Mouse (Mus musculus) cerebellum, postnatal 36 days (tissue): ENCODE measurements around the gene Hoxd10.

Source experiments
- DNase-seq, 2 experiments: peaks; one replicate each; pipeline ENCODE4 v3.0.0; 2021 to 2022; ENCODE audit warnings: mixed read lengths in 2 of 2

Hoxd10 gene

DNA sequence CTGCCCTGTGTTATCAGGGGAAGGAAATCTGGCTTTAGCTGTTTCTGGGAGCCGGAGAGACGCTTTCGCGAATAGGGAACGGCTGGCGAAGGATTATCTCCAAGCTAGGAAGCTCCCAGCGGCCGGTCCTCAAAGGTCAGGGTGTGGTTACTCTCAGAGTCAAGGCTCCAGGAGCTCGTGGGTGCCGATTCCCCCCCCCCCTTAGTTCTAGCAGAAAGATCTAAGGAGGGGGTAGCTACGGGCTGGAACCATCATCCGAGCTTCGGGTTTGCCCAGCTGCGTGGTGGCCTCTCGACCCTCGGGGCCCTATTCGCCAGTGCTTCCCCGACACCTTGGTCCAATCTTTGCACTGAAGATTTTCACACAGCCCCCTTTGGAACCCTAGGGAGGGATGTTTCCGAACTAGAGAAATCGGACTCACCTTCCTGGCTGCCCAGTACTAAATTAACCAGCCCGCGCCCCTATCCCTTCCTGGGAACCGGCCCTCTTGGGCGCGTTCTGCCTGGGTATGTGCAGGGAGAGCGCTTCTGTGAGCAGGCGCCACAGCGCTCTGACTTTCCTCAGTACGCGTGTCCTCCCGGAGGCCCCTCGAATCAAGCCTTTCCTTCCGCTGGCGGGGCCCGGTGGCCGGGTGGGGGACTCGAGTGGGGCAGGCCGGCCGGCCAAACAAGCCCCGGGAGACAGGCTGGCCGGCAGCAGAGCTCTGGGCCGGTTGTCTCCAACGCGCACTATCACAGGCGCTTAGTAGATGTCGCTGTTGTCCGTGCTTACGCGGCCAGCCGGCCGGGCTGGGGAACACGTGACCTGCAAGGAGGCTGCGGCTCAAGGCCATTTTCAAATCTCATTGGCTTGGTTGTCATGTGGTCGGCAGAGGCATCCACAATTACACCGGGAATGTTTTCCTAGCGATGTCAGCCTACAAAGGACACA, at the start of gene Hoxd10:
TSS of gene Hoxd10 (plus strand) at position 903 of the 930 bp plus-strand sequence.
- DNase-seq = no peak

DNA sequence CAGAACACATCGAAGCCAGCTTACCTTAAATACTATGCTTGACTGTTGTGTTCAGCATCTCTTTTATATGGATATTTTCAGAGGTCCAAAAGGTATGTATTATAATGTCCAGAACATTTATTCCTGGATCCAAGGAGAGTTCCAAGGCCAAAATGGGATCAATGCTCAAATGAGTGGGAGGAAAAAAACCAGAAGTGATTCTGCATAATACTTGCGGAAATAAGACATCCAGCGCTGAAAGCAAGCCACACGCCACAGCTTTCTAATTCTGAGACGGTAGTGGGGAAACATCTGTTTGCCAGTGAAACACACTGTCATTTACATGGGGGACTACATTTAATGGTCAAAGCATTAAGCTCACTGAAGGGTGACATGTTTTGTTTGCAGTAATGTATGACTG, 49.3 kb upstream of the Hoxd10 start:
- no peak for DNase-seq

DNA sequence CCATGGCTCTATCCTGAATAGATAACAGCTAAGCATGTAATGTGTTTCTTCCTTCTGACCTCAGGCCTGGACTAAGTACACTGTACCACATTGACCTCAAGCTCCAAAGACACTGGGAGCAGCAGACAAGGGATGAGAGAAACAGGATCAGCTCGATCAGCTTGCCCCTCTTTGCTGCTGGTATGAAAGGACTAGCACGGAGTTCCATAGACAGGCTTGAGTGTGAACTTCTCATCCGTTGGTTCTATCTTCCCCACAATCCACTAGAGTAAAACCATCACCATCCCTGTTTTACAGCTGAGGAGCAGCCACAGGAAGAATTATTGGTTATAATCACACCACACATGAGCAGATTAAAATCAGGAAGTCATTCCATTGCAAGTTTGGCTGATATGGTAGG, 46.1 kb upstream of the Hoxd10 start:
- no peak for DNase-seq

GRCm38 (mm10) chr2:74647082-74647864, 44.5 kb upstream of the Hoxd10 start:
- no peak for DNase-seq

DNA sequence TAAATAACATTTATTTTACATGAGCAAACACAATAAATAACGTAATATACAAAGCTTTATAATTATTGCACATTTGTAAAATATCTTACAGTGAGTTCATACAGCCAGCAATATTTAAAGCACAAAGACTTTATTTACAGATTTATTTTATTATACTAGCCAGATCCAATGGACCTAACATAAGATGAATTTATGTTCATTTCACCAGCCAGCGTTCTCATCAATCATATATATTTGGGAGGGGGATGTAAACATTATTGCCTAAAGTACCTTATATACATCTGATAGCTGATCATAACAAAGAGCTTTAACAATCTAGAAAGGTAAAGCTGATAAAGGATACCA, 38.8 kb upstream of the Hoxd10 start:
- DNase-seq = no peak

DNA sequence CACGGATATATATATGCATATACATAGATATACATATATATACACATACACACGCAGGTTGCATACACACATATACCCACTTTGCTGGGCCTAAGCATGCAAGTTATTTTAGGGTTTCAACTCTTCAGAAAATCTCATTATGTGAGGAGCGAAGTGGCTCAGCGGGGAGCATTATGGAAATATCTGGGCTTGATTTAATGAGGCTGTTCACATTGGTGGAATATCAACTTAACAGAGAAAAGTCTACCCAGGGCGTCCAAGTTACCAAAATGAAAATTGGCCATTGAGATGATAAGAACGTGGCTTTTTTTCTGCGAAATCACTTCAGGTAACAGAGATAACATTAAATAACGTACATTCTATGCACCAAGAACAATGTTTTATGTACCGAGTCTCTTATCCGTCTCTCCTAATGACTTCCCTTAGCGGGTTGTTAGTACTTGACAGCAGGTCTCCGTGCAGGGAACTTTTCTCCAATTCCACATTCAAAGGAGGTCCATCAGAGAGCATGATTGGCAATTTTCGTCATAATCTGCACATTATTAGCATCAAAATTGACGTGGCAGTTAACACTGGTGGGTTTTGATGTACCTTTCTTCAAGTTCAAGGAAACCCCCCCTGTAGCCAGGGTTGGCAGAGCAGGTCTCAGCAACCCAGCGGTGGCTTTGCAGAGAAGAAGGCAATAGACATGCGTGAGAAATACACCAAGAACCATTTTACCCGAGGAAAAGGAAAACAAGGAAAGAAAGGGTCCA, 37.8 kb upstream of the Hoxd10 start:
- no peak for DNase-seq

DNA sequence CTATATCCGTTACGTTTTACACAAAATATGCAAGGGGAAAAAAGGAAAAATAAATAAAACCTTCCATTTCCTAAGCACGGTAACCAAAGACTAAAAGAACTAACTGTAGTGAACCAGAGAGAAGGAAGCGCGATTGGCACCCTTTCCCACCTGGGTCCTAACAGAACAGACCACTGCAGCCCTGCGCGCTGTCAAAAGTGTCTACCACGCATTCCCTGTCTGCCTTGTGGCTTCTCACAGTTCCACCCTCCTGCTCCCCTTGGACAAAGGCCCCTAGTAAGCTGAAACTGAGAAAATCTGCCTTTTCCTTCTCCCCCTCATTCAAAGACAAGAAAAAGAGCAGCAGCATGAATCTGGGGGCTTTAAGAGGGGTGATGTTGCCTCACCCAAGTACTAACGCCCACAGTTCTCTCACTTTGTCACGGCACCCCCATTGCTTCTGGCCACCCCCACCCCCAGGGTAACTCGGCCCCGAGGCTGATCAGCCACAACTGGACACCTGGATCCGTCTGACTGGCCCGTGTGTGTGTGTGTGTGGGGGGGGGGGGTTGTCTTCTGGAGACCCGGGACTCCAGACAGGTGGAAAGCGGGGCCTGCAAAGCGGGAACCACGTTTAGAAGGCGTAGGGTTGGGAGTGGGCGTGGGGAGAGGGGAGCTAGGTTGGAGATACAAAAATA, 36.8 kb upstream of the Hoxd10 start:
- DNase-seq = no peak

DNA sequence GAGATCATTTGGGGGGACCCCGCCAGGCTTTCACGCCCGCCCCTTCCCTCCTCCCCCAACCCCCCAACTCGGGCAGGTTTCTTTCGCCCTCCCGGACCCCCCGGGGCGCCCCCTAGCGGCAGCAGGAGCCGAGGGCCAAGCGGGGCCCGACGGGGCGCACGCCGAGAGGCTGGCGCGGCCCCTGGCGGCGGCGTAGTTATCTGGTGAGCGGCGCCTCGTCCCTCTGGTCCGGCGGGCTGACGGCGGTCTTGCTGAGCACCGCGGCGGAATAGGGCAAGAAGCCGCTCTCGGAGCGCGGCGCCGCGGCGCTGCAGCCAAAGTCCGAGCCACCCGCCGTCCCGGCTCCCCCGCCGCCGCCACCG, 36.3 kb upstream of the Hoxd10 start:
- no peak for DNase-seq

GRCm38 (mm10) chr2:74655821-74656631, 35.7 kb upstream of the Hoxd10 start:
- DNase-seq = no peak

DNA sequence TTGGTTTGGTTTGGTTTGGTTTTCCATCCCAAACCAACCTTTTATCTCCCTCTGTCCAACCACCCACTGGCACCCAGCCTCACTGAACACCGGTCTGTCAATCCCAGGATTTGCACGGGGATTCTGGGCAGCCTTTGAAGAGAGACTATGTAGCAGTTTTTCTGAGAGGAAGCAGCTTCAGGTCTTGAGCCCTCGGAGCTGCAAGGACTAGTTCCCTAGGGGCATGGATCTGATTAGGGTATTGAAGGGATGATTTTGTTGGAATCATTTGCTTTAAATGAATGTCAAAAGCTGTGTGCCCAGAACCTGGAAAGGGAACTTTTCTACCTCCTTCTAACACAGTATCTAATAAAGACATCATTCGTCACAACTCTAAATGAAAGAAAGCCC, 35.1 kb upstream of the Hoxd10 start:
- DNase-seq = no peak

DNA sequence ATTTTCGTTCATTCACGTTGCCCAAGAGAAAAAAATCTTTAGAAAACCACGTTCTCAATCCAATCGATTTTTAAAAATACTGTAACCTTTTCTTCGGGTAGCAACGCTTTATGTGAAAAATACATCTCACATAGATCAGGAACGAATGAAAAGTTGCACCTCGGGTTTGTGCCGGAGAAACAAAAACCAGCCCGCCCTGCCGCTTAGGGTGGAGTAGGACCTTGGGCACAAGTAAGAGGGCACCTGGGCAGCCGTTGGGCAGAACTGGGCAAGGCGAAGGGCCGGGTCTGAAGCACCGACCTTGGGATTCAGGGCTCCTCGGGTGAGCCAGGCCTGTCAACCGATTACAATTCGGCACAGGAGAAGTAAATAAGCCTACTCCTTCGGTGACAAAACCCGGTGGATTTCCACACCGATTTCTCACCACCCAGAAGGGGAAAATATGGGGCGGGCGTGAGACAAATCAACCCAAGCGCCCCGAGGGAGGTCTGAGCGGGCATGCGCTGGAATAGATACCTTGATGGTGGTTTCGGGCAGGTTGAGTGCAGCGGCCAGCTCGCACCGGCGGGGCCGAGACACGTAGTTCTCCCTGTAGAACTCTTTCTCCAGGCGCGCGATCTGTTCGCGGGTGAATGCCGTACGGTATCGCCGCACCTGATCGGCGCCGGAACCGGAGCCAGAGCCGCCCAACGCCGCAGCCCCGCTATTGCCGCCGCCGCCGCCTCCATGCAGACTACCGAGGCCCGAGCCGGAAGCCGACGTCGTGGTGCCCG, 34.3 kb upstream of the Hoxd10 start:
- no peak for DNase-seq

DNA sequence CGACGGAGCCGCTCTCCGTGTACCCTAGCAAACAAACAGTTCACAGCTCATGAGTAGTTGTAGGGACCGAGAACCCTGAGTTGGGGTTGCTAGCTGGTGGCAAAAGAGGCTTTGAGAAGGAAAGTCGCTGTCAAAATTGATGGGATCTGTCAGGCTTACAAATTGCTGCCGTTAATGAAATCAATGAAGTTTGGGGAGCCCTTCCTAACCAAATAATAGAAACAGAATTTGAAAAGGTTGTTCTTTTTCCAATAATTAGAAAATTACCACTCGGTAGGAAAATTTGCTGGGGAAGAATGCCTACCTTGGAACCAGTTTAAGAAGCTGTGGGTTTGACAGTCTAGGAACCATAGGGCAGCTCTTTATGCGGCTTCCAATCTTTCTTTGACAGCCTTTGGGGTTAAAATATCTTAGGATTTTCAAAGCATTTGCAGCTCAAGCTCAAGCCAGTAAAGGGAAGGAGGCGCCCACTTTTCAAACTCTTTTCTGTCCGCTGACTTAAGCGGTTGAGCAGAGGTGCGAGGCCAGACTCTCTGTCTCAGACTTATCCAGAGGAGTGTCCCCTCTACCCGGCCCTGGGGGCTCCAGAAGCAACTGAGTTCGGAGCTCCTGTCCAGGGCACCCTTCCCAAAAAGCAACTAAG, 33.6 kb upstream of the Hoxd10 start:
- DNase-seq = no peak

DNA sequence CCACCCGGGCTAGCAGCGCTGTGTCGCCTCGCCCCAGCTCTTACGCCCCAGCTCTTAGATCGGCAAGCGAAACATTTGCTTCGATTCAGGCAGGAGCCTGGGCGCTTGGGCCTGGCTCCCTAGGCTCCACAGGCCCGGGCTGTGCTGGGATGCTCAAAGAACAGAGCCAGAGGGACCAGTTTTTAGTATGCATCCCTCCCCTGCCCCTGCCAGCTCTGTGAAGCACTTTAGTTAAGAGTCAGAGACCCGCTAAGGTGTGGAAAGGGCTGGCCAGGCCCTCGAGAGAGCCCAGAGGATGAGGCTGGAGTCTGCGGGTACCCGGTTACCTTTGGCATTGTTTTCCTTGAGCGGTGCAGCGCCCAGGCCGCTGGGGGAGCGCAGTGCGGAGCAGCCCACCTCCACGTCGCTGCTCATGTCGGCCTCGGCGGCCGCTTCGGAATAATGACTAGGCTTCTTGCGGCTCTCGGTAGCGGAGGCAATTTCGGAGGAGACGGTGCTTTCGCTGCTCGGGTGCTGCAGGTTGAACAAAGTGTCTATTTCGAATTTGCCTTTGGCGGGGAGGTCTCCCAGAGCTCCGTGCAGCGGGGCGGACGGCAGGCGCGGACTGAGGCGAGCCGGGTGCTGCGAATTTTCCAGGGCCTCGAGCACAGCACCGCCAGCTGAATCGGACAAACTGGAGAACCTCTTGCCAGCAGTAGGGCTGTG, 32.9 kb upstream of the Hoxd10 start:
- no peak for DNase-seq

DNA sequence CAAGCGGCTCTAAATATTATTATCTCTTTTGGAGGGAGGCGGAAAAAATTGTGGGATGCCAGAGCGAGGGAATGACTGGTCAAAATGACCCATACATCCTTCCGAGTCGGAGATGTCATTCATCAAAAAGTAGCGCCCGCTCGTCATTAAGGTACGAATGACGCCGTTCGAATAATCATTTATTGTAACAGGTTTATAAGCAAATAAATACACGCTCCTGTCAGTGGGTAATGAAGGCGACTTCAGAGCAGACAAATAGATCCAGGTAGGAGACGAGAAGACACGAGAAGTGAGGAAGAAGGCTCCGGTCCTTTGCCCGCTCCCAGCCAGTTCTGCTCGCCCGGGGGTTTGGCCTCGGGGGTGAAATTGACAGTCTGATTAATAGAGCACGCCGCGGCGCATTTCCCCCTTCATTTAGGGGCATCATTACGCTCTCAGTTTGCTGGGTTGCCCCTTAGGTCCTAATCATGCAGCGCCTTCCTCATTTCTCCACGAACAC, 32.2 kb upstream of the Hoxd10 start, which contains the start of gene Evx2:
TSS of gene Evx2 (minus strand) at position 51 of the 499 bp plus-strand sequence.
- DNase-seq = no peak

DNA sequence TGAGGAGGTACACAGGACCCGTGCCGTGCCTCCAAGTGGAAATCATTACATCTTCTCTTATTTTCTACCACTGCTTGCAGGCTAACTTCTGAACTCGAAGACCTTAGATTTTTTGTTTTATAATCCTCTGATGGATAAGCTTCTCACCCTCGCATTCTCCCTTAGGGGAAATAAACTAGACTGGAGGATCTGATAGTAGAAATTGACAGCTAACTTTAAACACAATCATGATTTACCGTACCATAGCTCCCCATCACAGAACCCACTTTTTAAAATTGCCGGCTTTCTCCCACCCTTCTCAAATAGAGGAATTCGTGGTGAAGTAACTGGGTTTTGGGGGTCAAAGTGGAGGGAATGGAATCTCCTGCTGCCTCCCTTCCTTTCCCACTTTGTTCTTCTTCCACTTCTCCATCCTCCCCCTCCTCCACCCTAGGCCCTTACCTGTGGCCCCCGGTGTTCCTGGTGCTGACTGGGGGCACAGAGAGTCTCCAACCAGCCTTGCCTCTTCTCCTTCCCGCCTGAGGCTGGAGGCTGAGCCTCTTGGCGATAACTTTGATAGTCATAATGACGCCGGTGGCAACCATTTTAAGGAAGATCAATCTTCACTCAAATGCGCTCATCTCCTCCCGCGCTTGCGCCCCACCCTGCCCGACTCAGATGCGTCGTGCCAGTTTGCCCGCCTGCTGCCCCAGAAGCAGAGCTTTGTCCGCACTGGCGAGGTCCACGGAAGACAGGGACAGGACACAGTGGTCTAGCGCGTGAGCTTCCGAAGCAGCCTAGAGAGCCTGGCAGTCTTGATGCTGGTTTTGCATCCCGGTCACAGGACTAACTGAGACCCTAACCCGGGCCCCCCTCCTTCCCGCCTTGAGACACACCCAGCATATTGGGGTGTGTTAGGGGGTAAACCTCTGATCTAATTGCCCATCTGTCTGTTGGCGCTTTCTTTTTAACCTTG, 31.0 kb upstream of the Hoxd10 start:
- DNase-seq = no peak

DNA sequence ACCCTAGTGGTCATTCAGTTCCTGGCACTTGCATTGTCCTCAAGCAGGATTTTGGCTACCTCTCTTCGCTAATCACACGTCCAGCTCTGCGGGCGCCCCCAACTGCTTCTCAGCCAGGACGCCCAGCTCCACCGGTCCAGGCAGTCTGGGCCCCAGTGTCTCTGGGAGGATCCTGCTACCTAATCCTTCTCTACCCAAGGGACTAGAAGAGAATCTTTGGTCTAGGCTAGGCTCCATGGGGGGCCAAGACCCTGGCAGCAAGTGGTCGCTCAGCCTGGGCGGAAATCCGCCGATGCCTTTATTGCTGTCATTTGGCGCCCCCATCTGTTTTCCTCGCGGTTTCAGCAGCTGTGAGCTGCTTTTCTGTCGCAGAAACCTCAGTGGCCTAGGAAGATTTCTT, 30.0 kb upstream of the Hoxd10 start:
- DNase-seq = no peak

- DNase-seq = peak in 1 of 2 experiments; percentile 44
These were observed 28.3 kb upstream of the Hoxd10 start for GRCm38 (mm10) chr2:74663291-74663925.

GRCm38 (mm10) chr2:74666411-74666810, 25.3 kb upstream of the Hoxd10 start:
- DNase-seq = no peak
